Mouse (Mus musculus) olfactory bulb, adult 2 months (tissue): ENCODE measurements at regions not wholly inside any gene's neighbourhood (a gene's known extent, or its start where the extent isn't known, plus 50 kb on each side); places are given as distances from the start of the nearest gene placed in this dataset.

ENCODE experiments used
- CTCF ChIP-seq: fragments of 200-500 bp; IDR thresholded peaks from 2 replicates; pipeline ENCODE4 v1.5.1; 2012; ENCODE audit warnings: low read depth, mild to moderate bottlenecking, low read length, moderate library complexity; ENCODE audit not compliant: insufficient read depth
- POLR2A ChIP-seq: fragments of 200-500 bp; IDR thresholded peaks from 2 replicates; pipeline ENCODE4 v1.6.1; 2012; ENCODE audit warnings: mild to moderate bottlenecking, low read depth, low read length, moderate library complexity; ENCODE audit not compliant: insufficient read depth

DNA sequence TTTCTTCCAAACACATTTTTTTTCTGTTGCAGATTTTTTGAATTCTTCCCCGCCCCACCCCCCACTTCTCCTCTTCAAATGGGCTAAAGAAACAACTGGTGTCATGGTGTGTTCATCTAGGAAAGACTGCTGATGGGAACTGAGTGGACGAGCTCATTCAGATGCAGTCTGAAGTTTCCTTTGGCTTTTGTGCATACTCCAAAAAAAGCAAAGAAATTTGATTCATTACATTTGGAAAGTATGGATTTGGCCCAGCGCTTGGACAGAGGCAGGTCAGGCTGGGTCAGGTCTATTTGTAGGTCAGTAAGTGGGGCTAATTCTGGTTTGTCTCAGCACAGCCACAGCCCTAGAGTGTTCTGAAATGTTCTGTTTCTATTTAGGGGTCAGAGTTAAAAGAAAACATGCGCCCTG is 477.9 kb upstream of the Nox3 start:
- no peak for TF ChIP-seq POLR2A
- no peak for TF ChIP-seq CTCF
